Mouse (Mus musculus) kidney, adult 2 months (tissue): ENCODE results near the gene Rap1gap. TPM values are rescaled to one million over a fixed set of nuclear protein-coding genes. Genes with fewer than 3 reads are reported as not detected.

Experiments used
- DNase-seq: peaks from one replicate; pipeline ENCODE4 v3.0.0; 2021
- H3K27ac ChIP-seq: fragments of 200-500 bp; 2 replicates; pipeline ENCODE4 v1.5.1; 2012; ENCODE audit warnings: low read depth, low read length, control low read depth, inconsistent platforms; ENCODE audit not compliant: insufficient read depth
- H3K27me3 ChIP-seq: fragments of 200-500 bp; replicated peaks from 2 replicates; pipeline ENCODE4 v1.6.1; 2012; ENCODE audit warnings: mild to moderate bottlenecking, moderate library complexity, low read length, inconsistent platforms; ENCODE audit not compliant: control insufficient read depth, insufficient read depth
- H3K36me3 ChIP-seq: fragments of 200-500 bp; 2 replicates; pipeline ENCODE4 v1.6.1; 2012; ENCODE audit warnings: mild to moderate bottlenecking, moderate library complexity, low read length, inconsistent platforms; ENCODE audit not compliant: control insufficient read depth, insufficient read depth
- H3K4me1 ChIP-seq: fragments of 200-500 bp; 2 replicates; pipeline ENCODE4 v1.6.1; 2011; ENCODE audit warnings: low read length; ENCODE audit not compliant: control insufficient read depth, insufficient read depth
- H3K4me3 ChIP-seq: fragments of 200-500 bp; 2 replicates; pipeline ENCODE4 v1.5.1; 2011; ENCODE audit warnings: mild to moderate bottlenecking, low read depth, low read length, control low read depth; ENCODE audit not compliant: insufficient read depth
- CTCF ChIP-seq: fragments of 200-500 bp; conservative IDR thresholded peaks from 2 replicates; pipeline ENCODE4 v1.5.1; 2011; ENCODE audit warnings: low read depth, mild to moderate bottlenecking, control low read depth, low read length, moderate library complexity, mixed read lengths; ENCODE audit not compliant: insufficient read depth, insufficient read length
- POLR2A ChIP-seq: fragments of 200-500 bp; IDR thresholded peaks from one replicate; pipeline ENCODE4 v1.6.1; 2011; ENCODE audit warnings: low read depth, low read length, control low read depth
- WGBS: fragments of 180-500 bp; shearing (Covaris S2); methylation state at CpG from one replicate; pipeline ENCODE4 v1.1.7; 2018; 5-methylcytosine and 5-hydroxymethylcytosine counted together
- polyA plus RNA-seq: library from polyadenylated mRNA; depleted of rRNA; stranded (reverse); fragments of >200 nt; gene quantifications from 2 replicates; pipeline ENCODE4 v1.2.3, GENCODE M21; 2012

Rap1gap gene
- polyA plus RNA-seq, 1 experiment = 213 TPM

DNA sequence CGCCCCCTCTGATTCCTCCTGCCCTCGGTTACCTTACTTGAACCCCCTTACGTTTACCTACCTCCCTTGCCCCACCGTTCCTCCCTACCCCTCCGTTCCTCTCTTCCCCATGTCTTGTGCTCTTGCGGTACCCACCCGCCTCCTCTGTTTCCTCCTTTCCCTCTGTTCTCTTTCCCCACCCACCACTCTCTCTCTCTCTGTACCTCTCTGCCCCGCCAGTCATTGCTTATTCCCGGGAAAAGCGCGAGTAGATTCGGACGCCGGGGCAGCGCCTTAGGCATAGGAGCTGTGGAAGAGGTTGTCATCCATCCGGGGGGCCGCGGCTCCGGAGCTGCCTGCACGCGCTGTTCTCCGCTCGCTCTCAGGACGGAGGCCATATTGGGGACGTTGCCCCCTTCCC, 59.0 kb downstream of the Rap1gap start:
- H3K4me3 ChIP-seq = no peak overlapping the region; the same call in 1 of the 2 replicates
- 46% methylated on average over 25 of the region's 25 CpGs for WGBS
- TF ChIP-seq CTCF = no peak
- TF ChIP-seq POLR2A = no peak
- H3K36me3 ChIP-seq = no peaks in the 10 kb centered on the region
- H3K27me3 ChIP-seq = no peaks in the 10 kb centered on the region
- DNase-seq = no peak
- peaks cover 4% of the 10 kb centered on the region; the same call in 1 of the 2 replicates for H3K4me1 ChIP-seq
- H3K27ac ChIP-seq = no peak overlapping the region

DNA sequence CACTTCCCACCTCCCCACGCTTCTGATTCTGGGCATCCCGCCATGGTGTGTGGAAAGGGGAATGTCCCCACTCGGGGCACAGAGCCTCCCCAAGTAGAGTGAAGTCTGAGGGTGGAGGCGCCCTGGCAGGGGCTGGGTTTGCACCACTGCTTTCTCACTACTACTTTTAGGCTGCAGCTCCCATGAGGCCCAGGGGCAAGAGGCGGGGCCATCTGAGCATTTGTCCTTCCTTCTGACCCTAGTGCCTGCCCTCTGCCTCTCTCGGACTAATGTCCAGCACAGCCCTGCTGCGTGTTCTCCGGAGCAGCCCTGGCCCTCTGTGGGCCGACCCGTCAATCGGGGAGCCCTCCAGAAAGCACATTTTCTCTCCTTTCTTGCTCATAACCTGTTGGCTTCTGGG, 59.7 kb downstream of the Rap1gap start:
- 28% methylated on average over 11 of the region's 11 CpGs for WGBS
- Histone ChIP-seq H3K4me1 (peaks cover 4% of the 10 kb centered on the region; the same call in 1 of the 2 replicates), H3K27ac (peak overlapping the region; percentile 61), H3K27me3 (no peaks in the 10 kb centered on the region), H3K36me3 (no peaks in the 10 kb centered on the region), H3K4me3 (peak overlapping the region; percentile 16; the same call in 1 of the 2 replicates)
- peak; percentile 89 for DNase-seq
- TF ChIP-seq CTCF (no peak), POLR2A (no peak)

DNA sequence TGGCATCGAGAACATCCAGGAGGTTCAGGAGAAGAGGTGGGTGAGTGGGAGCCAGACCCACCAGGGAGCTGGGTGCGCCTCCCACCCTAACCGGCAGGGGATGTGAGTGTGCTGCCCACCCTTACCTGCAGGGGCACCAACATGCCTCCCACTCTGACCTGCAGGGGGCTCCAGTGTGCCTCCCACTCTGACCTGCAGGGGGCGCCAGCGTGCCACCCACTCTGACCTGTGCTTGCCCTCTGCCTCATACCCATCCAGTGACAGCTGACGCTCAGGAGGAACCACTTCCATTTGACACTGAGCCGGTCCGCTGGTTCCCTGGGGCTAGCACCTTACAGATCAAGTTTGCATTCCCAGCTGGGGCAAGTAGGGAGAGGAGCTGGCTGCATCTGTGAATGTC, 60.2 kb downstream of the Rap1gap start:
- no peaks in the 10 kb centered on the region for H3K36me3 ChIP-seq
- H3K27ac ChIP-seq = peak overlapping the region; percentile 61
- peak overlapping the region; percentile 16; the same call in 1 of the 2 replicates for H3K4me3 ChIP-seq
- DNase-seq = peak; percentile 78
- 49% methylated on average over 8 of the region's 8 CpGs for WGBS
- TF ChIP-seq POLR2A = no peak
- TF ChIP-seq CTCF = peak; percentile 93
- H3K4me1 ChIP-seq = peaks cover 4% of the 10 kb centered on the region; the same call in 1 of the 2 replicates
- no peaks in the 10 kb centered on the region for H3K27me3 ChIP-seq

DNA sequence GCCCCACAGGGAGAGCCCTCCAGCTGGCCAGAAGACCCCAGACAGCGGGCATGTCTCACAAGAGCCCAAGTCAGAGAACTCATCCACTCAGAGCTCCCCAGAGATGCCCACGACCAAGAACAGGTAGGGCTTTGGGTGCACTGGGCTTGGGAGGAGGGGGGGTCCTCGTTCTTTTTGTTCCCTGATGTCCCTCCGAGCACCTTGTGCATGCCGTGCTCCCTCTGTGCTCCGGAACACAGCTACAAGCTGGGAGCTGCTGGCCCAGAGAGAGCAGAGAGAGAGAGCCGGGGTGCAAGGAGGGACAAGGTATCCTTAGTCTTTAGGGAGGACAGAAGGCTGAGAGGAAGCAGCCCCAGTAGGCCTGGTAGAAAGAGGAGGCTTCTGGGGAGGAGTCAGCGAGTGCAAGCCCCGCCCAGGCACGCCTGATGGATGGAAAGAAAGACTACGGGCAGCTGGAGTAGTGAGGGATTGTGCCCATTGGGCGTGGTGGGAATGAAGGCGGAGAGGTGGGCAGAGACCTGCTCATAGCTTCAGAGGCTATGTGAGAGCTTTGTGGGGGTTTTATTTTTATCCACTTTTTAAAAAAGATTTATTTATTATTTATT, 61.1 kb downstream of the Rap1gap start:
- H3K27me3 ChIP-seq = no peaks in the 10 kb centered on the region
- DNase-seq = no peak
- TF ChIP-seq CTCF = no peak
- TF ChIP-seq POLR2A = no peak

DNA sequence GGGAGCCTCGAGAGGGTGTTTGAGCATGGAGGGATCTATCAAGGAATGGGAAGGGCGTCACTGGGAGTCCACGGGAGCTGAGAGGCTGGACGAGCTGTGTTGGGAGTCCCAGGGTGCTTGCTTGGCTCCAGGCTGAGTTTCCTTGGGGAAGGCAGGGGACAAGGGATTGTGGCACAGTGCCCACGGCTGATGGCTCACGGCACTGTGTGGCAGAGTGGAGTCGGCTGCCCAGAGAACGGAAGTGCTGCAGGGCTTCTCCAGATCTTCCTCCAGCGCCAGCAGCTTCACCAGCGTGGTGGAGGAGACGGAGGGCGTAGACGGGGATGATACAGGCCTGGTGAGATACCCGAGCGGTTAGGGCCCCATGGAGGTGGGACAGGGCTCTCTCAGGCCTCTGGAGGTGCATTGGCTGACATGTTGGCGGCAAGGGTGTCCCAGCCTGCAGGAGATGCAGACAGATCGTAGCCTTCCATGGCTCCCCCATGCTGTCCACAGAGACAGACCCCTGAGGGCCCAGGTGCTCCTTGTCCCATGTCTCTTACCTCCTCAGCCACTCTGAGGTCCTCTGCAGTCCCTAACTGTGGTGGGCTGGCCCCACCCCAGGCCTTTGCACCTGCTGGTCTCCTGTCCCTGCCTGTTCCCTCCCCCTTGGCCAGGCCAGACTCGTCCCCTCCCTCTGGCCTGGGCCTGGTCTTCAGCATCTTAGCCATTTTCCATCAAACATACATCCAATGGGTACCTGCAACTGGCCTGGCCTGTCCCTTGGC, 62.4 kb downstream of the Rap1gap start:
- 85% methylated on average over 18 of the region's 18 CpGs for WGBS
- Histone ChIP-seq H3K4me1 (peaks cover 4% of the 10 kb centered on the region; the same call in 1 of the 2 replicates), H3K36me3 (no peaks in the 10 kb centered on the region), H3K27me3 (no peaks in the 10 kb centered on the region), H3K4me3 (no peak overlapping the region), H3K27ac (no peak overlapping the region)
- no peak for TF ChIP-seq CTCF
- TF ChIP-seq POLR2A = no peak
- no peak for DNase-seq

More for the DNA sequence above, 61.1 kb downstream of the Rap1gap start:
- Histone ChIP-seq H3K36me3 (no peaks in the 10 kb centered on the region), H3K4me3 (no peak overlapping the region), H3K27ac (no peak overlapping the region), H3K4me1 (peaks cover 4% of the 10 kb centered on the region; the same call in 1 of the 2 replicates)
- 80% methylated on average over 13 of the region's 13 CpGs for WGBS

DNA sequence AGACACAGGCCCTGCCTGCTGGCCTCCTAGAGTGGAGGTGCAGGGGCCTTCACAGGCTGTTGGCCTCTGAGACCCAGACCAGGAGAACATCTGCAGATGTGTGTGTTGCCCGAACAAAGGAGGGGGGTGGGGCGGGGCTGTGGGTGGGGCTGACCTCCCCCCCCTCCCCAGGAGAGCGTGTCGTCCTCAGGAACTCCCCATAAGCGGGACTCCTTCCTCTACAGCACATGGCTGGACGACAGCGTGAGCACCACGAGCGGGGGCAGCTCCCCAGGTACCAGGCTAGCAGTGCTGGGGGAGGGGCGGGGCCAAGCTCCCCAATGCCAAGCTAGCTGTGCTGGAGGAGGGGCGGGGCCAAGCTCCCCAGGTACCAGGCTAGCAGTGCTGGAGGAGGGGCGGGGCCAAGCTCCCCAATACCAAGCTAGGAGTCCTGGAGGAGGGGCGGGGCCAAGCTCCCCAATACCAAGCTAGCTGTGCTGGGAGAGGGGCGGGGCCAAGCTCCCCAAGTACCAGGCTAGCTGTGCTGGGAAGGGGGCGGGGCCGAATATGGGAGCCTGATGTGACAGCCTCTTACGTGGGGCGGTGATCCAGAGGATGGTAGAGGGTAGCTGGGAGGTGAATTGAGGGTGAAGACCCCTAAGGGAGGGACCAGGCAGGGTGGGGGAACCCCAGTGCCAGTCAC, 63.1 kb downstream of the Rap1gap start:
- peak; percentile 54 for DNase-seq
- H3K4me3 ChIP-seq = no peak overlapping the region
- no peaks in the 10 kb centered on the region for H3K36me3 ChIP-seq
- H3K27me3 ChIP-seq = no peaks in the 10 kb centered on the region
- TF ChIP-seq POLR2A (no peak), CTCF (no peak)
- WGBS = 23% methylated on average over 18 of the region's 18 CpGs
- H3K27ac ChIP-seq = no peak overlapping the region
- H3K4me1 ChIP-seq = peaks cover 4% of the 10 kb centered on the region; the same call in 1 of the 2 replicates
